Mouse (Mus musculus): Measurements from ENCODE around the gene Hsf5. TPM values are rescaled to one million over a fixed set of nuclear protein-coding genes. Genes with fewer than 3 reads are reported as not detected.

Gene Hsf5
- polyA plus RNA-seq, 2 experiments, result 0.02 TPM; not detected in 1

- no peak for ATAC-seq (ENCODE audit: insufficient read depth)
- no peaks in the 10 kb centered on the region for H3K9me3 ChIP-seq (ENCODE audit: control insufficient read depth, low read length)
- H3K36me3 ChIP-seq (replicated peaks; ENCODE audit: control insufficient read depth, insufficient read depth, low read depth), result no peaks in the 10 kb centered on the region
- TF ChIP-seq CTCF (IDR thresholded peaks at IDR 0.05; ENCODE audit: low read depth) (no peak), EP300 (IDR thresholded peaks at IDR 0.05; ENCODE audit: low read depth) (no peak)
- H3K27me3 ChIP-seq (ENCODE audit: control insufficient read depth, insufficient read depth, low read length), result no peaks in the 10 kb centered on the region
- H3K4me1 ChIP-seq (replicated peaks; ENCODE audit: control insufficient read depth in 2 of 2, insufficient read depth in 2 of 2, low read length in 1 of 2), result peaks cover 25 to 35% of the 10 kb centered on the region in 2 experiments
- 71% methylated on average over 11 of the region's 11 CpGs for WGBS (ENCODE audit: insufficient replicate concordance)
- DNase-seq (ENCODE audit: low read depth in 3 of 3, low spot score in 3 of 3), result no peak
- no peak overlapping the region for H3K4me3 ChIP-seq (ENCODE audit: insufficient read depth in 1 of 2, low read depth in 2 of 2, low read length in 2 of 2)
- H3K4me2 ChIP-seq (ENCODE audit: low read depth), result no peak overlapping the region; the same call in 1 of the 2 replicates
- no peak overlapping the region for H3K9ac ChIP-seq (replicated peaks)
- H3K27ac ChIP-seq, result no peak overlapping the region
These were observed 71.7 kb downstream of the Hsf5 start for GRCm38 (mm10) chr11:87688478-87689203.

DNA sequence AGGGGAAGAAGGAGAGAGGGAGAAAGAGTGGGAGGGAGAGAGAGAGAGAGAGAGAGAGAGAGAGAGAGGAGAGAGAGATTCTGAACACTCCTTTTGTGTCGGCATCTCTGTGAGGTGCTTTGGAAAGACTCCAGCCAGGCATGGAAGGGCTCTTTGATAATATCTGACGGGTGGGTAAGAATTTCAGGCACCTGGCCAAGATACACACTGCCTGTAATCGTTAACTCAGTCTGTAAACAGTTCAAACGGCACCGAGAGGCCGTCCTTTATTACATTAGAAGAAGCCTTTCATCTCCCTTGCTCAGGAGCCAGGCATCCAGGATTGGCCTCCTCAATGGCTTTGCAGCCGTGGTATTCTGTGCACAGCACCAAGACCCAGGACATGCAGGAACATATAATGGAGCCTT is 72.4 kb downstream of the Hsf5 start:
- peak overlapping the region; percentile 67 for H3K4me2 ChIP-seq (ENCODE audit: low read depth)
- ATAC-seq (ENCODE audit: insufficient read depth) (peak; percentile 34), DNase-seq (ENCODE audit: low read depth in 3 of 3, low spot score in 3 of 3) (no peak)
- TF ChIP-seq EP300 (IDR thresholded peaks at IDR 0.05; ENCODE audit: low read depth), result no peak
- TF ChIP-seq CTCF (IDR thresholded peaks at IDR 0.05; ENCODE audit: low read depth), result no peak
- H3K27ac ChIP-seq, result no peak overlapping the region
- no peaks in the 10 kb centered on the region for H3K27me3 ChIP-seq (ENCODE audit: control insufficient read depth, insufficient read depth, low read length)
- no peaks in the 10 kb centered on the region for H3K36me3 ChIP-seq (replicated peaks; ENCODE audit: control insufficient read depth, insufficient read depth, low read depth)
- no peak overlapping the region for H3K4me3 ChIP-seq (ENCODE audit: insufficient read depth in 1 of 2, low read depth in 2 of 2, low read length in 2 of 2)
- 42% methylated on average over 7 of the region's 7 CpGs for WGBS (ENCODE audit: insufficient replicate concordance)
- H3K4me1 ChIP-seq (replicated peaks; ENCODE audit: control insufficient read depth in 2 of 2, insufficient read depth in 2 of 2, low read length in 1 of 2), result peaks cover 25 to 35% of the 10 kb centered on the region in 2 experiments
- H3K9me3 ChIP-seq (ENCODE audit: control insufficient read depth, low read length), result no peaks in the 10 kb centered on the region
- no peak overlapping the region for H3K9ac ChIP-seq (replicated peaks)

- TF ChIP-seq EP300 (IDR thresholded peaks at IDR 0.05; ENCODE audit: low read depth) (no peak), CTCF (IDR thresholded peaks at IDR 0.05; ENCODE audit: low read depth) (no peak)
- no peaks in the 10 kb centered on the region for H3K27me3 ChIP-seq (ENCODE audit: control insufficient read depth, insufficient read depth, low read length)
- H3K9ac ChIP-seq (replicated peaks), result peak overlapping the region; percentile 33
- H3K4me3 ChIP-seq (ENCODE audit: insufficient read depth in 1 of 2, low read depth in 2 of 2, low read length in 2 of 2), result peak overlapping the region; percentile 38 to 44
- H3K27ac ChIP-seq, result peak overlapping the region; percentile 44
- WGBS (ENCODE audit: insufficient replicate concordance), result 21% methylated on average over 16 of the region's 16 CpGs
- peak overlapping the region; percentile 67 for H3K4me2 ChIP-seq (ENCODE audit: low read depth)
- no peak for DNase-seq (ENCODE audit: low read depth in 3 of 3, low spot score in 3 of 3)
- peaks cover 25 to 35% of the 10 kb centered on the region in 2 experiments for H3K4me1 ChIP-seq (replicated peaks; ENCODE audit: control insufficient read depth in 2 of 2, insufficient read depth in 2 of 2, low read length in 1 of 2)
- H3K36me3 ChIP-seq (replicated peaks; ENCODE audit: control insufficient read depth, insufficient read depth, low read depth), result no peaks in the 10 kb centered on the region
- peak; percentile 61 for ATAC-seq (ENCODE audit: insufficient read depth)
- no peaks in the 10 kb centered on the region for H3K9me3 ChIP-seq (ENCODE audit: control insufficient read depth, low read length)
These were observed 73.2 kb downstream of the Hsf5 start for GRCm38 (mm10) chr11:87690054-87690740.

- 62% methylated on average over 14 of the region's 14 CpGs for WGBS (ENCODE audit: insufficient replicate concordance)
- ATAC-seq (ENCODE audit: insufficient read depth) (no peak), DNase-seq (ENCODE audit: low read depth in 3 of 3, low spot score in 3 of 3) (no peak)
- Histone ChIP-seq H3K36me3 (replicated peaks; ENCODE audit: control insufficient read depth, insufficient read depth, low read depth) (no peaks in the 10 kb centered on the region), H3K4me1 (replicated peaks; ENCODE audit: control insufficient read depth in 2 of 2, insufficient read depth in 2 of 2, low read length in 1 of 2) (peaks cover 21 to 40% of the 10 kb centered on the region in 2 experiments), H3K9me3 (ENCODE audit: control insufficient read depth, low read length) (no peaks in the 10 kb centered on the region), H3K27ac (no peak overlapping the region), H3K27me3 (ENCODE audit: control insufficient read depth, insufficient read depth, low read length) (no peaks in the 10 kb centered on the region), H3K4me2 (ENCODE audit: low read depth) (no peak overlapping the region), H3K4me3 (ENCODE audit: insufficient read depth in 1 of 2, low read depth in 2 of 2, low read length in 2 of 2) (no peak overlapping the region), H3K9ac (replicated peaks) (no peak overlapping the region)
- TF ChIP-seq EP300 (IDR thresholded peaks at IDR 0.05; ENCODE audit: low read depth) (no peak), CTCF (IDR thresholded peaks at IDR 0.05; ENCODE audit: low read depth) (no peak)
These were observed 80.2 kb downstream of the Hsf5 start for GRCm38 (mm10) chr11:87697131-87697682.

DNA sequence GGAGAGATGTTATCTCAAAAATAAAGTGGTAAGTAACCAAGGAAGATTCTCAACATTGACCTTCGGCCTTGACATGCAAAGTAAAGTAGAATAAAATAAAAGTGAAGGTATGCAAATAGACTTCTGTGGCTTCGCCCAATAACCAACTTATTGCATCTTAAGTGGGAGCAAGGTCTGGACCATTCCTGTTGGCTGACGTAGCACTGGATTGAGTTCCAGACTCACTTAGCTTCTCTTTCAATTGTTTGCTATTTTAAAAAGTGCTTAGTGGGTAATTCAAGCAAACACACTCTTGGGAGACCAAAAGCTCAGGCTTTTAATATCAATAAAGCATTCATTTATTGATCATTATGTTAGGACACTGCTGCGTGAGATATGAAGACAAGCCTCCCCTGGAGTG is 81.2 kb downstream of the Hsf5 start:
- ATAC-seq (ENCODE audit: insufficient read depth) (no peak), DNase-seq (ENCODE audit: low read depth in 3 of 3, low spot score in 3 of 3) (no peak)
- Histone ChIP-seq H3K9me3 (ENCODE audit: control insufficient read depth, low read length) (no peaks in the 10 kb centered on the region), H3K9ac (replicated peaks) (no peak overlapping the region), H3K4me3 (ENCODE audit: insufficient read depth in 1 of 2, low read depth in 2 of 2, low read length in 2 of 2) (no peak overlapping the region), H3K36me3 (replicated peaks; ENCODE audit: control insufficient read depth, insufficient read depth, low read depth) (no peaks in the 10 kb centered on the region), H3K27ac (no peak overlapping the region), H3K4me1 (replicated peaks; ENCODE audit: control insufficient read depth in 2 of 2, insufficient read depth in 2 of 2, low read length in 1 of 2) (peaks cover 29 to 47% of the 10 kb centered on the region in 2 experiments), H3K4me2 (ENCODE audit: low read depth) (no peak overlapping the region), H3K27me3 (ENCODE audit: control insufficient read depth, insufficient read depth, low read length) (no peaks in the 10 kb centered on the region)
- 77% methylated on average over 4 of the region's 4 CpGs for WGBS (ENCODE audit: insufficient replicate concordance)
- no peak for TF ChIP-seq EP300 (IDR thresholded peaks at IDR 0.05; ENCODE audit: low read depth)

Measured in liver, embryonic 14.5 days (tissue).